Mouse (Mus musculus): Measurements from ENCODE around the gene Git2. TPM values are rescaled to one million over a fixed set of nuclear protein-coding genes. Genes with fewer than 3 reads are reported as not detected.

Gene Git2
- polyA plus RNA-seq, 2 experiments from 2014 or later: 126 to 150 TPM

DNA sequence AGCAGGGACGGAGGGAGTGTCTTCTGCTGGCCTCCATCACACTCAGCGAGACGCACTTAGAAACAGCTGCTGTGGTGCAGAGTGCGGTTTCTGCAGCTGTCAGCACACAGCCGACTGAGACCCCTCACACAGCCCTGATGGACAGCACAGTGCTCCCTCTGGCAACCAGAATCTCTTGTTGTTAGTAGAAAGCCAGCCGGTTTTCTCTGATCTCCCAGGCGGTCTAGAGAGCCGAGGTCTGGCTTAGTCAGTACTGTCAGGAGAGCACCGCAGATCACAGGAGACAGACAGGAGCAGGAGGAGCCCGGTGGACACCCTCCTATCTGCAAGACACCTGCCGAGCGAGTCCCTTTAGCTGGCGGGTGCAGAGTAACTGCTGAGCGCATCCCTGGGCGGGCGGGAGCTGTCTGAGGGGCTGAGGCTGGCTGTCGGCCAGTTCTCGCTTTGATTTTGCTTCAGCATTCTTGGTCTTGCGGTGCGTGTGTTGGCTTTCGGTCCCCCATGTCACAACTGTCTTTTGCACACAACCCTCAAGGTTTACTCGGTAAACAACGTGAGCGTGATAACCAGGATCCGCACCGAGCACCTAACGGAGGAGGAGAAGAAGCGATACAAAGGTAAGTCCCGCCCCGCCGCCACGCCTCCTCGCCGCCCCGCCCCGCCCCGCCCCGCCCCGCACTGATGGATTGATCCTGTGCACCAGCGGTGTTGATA lies 21.1 kb upstream of the Git2 start:
- ATAC-seq: no peak

- ATAC-seq: no peak
Measured at GRCm38 (mm10) chr5:114795653-114796052, 20.3 kb upstream of the Git2 start.

DNA sequence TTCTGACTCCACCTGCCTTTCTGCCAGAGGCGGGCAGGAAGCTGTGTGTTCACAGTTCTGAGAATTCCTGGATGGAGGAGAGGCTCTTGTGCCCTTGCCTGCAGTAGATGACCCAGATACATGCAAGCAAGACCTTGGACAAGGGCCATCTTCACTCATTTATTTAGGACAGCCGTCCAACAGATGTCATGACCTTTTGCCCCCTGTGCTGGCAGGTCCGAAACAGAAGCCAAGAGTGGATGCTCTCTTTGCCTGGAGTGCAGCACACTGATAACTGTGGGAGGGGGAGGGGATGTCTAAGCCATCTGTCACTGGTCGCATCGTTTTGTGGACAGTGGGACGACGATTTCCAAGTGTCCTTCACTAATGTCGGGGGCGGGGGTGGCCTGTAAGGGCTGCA lies 19.9 kb upstream of the Git2 start:
- no peak for ATAC-seq

DNA sequence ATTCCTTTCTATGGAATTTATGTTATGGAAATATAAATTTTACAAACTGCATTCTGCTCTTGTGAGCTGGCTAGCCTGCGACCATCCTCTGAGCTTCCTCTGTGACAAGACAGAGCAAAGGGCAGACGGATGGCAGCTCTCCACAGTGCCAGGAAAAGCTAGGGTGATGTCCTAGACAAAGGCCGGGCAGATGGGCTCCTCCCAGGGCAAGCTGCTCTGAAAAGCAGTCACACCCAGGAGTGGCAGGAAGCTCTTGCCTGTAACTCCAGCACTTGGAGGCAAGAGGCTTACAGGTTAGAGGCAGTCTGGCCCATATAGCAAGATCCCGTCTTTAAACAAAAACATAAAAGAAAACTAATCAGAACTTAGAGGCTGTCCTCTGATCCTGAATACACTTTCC lies 19.3 kb upstream of the Git2 start:
- ATAC-seq: no peak

GRCm38 (mm10) chr5:114793317-114793716 lies 18.0 kb upstream of the Git2 start:
- no peak for ATAC-seq

GRCm38 (mm10) chr5:114785196-114785595 lies 9.9 kb upstream of the Git2 start:
- ATAC-seq: no peak

DNA sequence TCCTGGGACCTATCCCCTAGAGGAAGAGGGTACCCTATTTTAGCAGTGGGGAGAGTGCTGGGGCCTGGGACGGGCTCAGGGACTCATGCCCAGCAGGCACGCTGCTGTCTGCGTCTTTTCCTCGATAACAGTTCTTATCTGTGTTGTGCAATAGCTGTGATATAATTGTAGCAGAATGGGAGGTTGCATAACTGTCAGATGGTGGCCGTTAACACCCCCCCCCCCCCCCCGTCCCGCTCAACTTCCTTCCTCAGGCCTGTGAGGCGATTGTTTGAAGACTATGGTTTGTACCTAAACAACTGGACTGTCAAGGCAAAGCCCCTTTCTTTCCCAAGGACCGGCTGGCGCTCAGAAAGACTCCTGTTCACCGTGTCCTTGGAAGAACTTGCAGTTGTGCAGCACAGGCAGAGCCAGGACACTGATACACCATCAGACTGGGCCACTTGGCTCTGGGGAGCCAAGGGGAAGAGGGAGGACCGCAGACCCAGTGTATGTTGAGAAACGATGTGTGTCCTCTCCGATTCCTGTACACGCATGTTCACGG lies 9.4 kb upstream of the Git2 start:
- no peak for ATAC-seq

DNA sequence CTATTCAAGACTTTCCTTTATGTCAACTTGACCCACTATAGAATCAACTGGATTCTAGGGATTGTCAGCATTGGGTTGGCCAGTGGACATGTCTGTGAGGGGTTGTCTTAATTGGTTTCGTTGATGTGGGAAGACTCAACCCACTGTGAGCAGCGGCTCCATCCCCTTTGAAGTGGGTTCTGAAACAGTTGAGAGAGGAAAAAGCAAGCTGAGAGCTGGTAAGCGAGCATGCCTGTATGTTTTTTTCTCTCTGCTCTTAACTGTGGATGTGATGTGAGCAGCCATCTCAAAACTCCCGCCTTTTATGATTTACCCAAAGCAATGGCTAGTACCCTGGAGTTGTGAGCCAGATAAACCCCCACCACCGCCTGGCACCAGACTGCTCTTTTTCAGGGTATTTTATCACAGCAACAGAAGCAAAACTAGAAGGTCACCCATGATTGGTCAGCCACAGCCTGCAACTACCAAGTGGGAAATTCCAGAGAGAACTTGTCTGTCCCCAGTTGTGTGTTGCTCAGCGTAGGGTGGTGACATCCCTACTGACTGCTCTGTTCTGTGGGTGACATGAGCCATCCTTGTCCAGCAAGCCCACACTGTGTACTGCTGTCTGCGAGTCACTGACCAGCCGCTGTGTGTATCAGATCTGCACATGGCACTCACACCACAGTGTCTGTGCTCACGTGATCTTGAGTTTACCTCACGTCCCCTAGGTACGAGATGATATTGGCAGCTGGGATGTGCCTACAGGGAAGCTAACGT lies 8.3 kb upstream of the Git2 start:
- no peak for ATAC-seq

DNA sequence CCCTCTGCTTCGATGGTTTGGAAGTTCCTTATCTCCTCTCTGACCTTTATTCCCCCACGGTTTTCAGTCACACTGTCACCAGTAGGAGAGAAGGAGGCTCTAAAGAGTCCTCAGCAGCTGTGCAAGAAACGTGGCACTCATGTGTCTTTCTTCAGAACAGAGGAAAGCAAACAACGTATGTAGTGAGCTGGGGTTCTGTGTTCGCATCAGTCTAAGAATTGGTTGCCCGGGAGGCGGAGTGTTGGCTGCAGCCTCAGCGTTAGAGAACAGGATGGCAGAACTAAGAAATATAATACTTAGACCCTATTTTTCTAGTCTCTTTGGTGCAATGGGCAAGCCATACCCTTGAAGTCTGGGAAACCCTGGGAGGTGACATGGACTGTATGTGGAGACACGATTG lies 7.7 kb upstream of the Git2 start:
- ATAC-seq: no peak

- no peak for ATAC-seq
Measured at GRCm38 (mm10) chr5:114780912-114781311, 5.6 kb upstream of the Git2 start.

GRCm38 (mm10) chr5:114779956-114780489 lies 4.7 kb upstream of the Git2 start:
- no peak for ATAC-seq

DNA sequence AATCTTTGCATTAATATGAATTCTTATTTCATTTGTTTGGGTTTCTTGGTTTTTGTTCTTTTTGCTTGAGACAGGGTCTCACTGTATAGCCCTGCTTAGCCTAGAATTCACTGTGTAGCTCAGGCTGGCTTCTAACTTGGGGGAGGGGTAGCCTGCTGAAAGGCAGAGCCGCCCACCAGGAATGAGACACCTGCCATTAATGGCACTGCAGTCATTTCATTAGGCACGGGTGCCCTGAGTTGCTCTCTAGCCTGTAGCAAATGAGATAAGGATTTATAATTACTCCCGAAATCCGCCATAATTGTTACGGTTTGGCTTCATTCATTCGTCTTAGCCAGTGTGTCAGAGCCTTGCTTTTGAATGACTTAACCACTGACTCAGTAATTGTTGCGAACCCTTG lies 857 bp upstream of the Git2 start:
- ATAC-seq: no peak

DNA sequence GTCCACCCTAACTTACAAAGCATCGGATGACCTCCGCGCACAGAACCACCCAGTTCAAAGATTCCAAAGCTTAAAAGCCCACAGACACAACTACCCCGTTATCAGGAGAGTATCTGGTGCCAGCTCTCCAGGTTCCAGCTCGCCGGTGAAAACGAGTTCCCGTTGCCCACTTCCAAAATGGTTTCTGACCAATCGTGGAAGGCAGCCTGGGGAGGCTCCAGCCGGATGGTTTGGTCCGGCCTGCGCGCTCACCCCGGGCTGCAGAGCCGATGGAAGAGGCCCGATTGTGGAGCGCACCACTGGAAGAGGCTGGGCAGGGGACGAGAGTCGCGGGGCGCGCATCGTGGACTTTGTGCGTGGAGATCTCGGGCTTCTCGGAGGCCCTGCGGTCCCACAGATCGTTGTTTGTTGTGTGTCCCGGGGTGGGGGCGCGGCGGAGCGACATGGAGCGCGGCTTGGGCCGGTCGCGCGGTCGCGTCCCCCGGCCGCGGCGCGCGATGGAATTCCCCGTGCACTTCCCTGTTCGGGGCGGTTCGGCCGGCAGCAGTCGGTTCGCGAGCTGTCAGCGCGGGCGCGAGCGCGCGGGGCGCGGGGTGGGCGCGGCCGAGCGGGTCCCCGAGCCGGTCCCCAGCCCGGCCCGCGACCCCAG lies 790 bp downstream of the Git2 start, which contains the start of gene Ankrd13a:
Gene Ankrd13a, plus strand, starts transcription at position 275 of the 649 bp plus-strand sequence.
- peak; percentile 77 for ATAC-seq

DNA sequence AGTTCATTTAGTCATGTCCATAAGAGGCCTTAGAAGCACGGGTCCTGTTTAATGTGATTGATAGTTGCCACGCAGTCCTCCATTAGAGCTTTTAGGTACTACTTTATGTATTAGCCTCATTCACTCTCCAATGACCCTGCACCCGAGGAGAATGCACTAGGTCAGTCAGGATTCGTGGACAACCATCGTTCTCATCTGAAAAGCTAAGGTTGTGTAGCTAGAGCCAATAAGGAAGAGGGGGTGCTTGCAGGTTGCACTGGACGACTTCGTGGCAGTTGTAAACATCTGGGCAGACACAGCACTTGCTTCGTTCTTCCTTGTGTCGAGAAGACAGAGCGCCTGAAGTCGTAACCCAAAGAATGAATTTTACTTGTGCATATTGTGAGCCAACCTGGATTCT lies 1.5 kb downstream of the Git2 start:
- no peak for ATAC-seq

DNA sequence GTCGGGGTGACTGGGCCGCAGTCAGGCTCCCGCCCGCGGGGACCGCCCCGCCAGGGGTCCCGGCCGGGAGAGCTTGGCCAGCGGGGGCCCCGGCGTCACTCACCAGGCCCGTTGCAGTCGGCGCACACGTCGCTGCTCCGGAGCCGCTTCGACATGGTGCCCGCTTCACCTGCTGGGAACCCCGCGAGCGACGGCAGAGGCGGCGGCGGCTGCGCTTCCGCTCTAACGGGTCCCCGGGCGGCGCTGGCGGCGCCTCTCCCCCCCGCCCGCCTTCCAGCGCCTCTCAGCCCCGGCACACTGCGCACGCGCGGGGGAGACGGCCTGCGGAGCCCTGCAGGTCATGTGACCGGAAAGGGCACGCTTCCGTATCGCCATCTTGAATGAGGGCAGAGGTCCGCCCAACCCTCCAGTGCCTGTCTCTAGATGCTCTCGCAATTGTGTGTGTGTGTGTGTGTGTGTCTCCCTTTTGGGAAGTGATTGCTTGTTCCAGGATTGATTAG lies 2.1 kb downstream of the Git2 start:
- peak; percentile 58 for ATAC-seq

GRCm38 (mm10) chr5:114772456-114773203 lies 2.7 kb downstream of the Git2 start:
- no peak for ATAC-seq

DNA sequence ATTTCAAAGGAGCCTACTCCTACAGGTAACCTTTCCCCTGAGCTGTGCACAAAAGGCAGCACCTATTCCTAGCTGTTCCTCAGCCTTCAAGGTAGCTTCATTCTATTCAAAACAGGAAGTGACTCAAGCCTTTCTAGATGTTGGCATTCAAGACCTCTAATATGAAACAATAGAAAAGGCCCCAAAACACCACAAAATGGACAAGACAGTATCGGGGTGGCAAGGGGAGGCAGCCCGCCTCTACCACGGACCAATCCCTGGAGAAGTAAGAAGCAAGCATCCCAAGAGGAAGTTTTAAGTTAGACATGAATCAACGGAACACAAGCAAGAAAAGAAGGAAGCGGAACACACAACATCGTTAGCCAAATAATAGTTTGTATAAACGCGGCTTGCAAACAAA lies 3.5 kb downstream of the Git2 start:
- ATAC-seq: no peak

- ATAC-seq: no peak
Measured at GRCm38 (mm10) chr5:114769786-114770185, 5.5 kb downstream of the Git2 start.

DNA sequence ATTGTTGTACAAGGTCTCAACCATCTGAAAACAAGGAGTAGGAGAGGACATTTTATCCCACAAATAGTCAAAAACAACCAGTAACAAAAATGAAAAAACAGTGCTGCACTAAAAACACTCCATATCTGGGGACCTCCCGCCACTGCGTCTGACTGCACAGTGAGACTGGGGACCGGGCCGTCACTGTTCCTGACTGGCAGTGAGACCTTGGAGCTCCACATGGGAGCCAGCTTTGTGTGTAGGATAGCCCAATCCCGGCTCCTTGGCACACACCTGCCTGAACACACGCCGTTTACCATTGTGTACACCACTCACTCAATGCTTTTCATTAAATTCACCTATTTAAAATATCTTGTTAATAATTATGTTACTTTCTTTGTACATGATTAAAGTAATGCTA lies 8.1 kb downstream of the Git2 start:
- ATAC-seq: no peak

GRCm38 (mm10) chr5:114766686-114767085 lies 8.6 kb downstream of the Git2 start:
- no peak for ATAC-seq

- ATAC-seq: no peak
Measured at GRCm38 (mm10) chr5:114764812-114765735, 10.2 kb downstream of the Git2 start.

Measured in activated CD4-positive, CD25-positive, alpha-beta regulatory T cell, adult 4 months (primary cell).